Mouse (Mus musculus): ENCODE data around the gene Bbs5.

- TF ChIP-seq POLR2A (IDR thresholded peaks at IDR 0.05; ENCODE audit: low read depth, low read length) (no peak), CTCF (IDR thresholded peaks at IDR 0.05; ENCODE audit: extremely low read depth, insufficient read length, insufficient replicate concordance, low read depth, low read length) (no peak)
Observed at GRCm38 (mm10) chr2:69712171-69712570, 65.2 kb downstream of the Bbs5 start.
